Mouse (Mus musculus) adrenal gland (tissue): ENCODE measurements at regions not wholly inside any gene's neighbourhood (a gene's known extent, or its start where the extent isn't known, plus 50 kb on each side); places are given as distances from the start of the nearest gene placed in this dataset.

ENCODE experiments used
- intact Hi-C: fragments of 180-260 bp; cut with DNase I; formaldehyde crosslinking; loops from one replicate; pipeline ENCODE4 v1.15.1; 2025

- intact Hi-C loops, result no loop called here
Observed at GRCm38 (mm10) chr14:74352286-74352685, 288.4 kb upstream of the Htr2a start.

- intact Hi-C loops, result no loop called here
Observed at GRCm38 (mm10) chr14:74358730-74359444, 281.8 kb upstream of the Htr2a start.

DNA sequence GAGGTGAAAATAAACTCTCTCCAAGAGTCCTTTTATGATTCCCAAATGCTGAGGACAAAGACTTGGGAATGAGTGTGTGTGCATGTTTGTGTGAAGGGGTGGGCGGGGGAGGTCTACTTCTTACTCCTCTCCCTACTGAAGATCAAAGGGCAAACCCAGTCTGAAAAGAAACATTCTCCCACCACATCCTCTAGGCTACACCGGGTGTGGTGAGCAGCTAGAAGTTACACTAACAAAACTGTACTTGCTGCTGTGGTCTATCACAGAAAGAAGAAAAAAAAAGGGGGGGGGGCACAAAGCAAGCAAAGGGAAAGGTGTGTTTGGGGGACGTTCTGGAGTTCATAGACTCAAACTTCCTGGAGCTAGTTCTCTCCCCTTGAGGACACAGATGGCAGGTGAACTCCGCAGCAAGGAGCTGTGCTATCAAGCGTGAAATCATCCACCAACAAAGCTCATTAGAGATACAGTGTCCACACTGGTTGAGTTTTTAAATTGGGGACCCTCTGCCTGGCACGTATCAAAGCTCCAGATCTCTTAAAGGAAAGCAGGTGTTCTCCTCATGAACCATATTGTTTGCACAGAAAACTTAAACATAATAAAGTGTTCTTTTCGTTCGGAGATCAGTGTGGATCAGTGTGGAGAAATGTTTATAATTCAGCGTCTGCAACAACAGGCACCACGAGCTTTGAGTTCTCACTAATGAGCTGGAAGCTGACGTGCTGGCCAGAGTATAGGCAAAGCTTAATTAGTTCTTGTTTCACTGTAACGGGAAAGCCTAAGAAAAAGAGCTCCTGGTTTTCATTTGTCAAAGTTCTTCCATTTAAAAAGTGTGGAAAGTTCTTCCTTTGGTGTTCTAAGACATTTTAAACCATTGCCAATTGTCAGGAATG, 280.7 kb upstream of the Htr2a start:
- intact Hi-C loops, result no loop called here

GRCm38 (mm10) chr14:74384481-74384880, 256.2 kb upstream of the Htr2a start:
- intact Hi-C loops, result no loop called here

GRCm38 (mm10) chr14:74392419-74392818, 248.2 kb upstream of the Htr2a start:
- intact Hi-C loops, result no loop called here

- intact Hi-C loops, result no loop called here
Observed at GRCm38 (mm10) chr14:74397202-74397601, 243.4 kb upstream of the Htr2a start.

GRCm38 (mm10) chr14:74409441-74409840, 231.2 kb upstream of the Htr2a start:
- intact Hi-C loops, result no loop called here

DNA sequence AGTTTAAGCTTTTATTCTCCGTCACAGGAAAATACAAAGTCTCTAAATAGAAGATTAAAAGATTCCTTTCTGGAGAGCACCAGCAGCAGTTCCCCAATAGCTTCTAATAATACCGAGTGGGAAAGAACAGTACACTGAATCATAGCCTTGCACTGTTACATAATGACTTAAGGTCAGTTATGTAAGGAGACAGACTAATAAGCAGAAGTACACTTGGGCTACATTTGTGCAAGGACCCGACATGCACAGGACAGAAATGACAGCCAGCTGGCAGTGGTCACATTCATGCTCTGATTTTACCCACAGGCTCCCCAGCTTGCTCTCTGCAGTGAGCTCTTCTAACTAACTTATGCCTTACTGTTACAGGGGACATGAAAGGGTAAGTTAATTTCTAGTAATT, 212.4 kb upstream of the Htr2a start:
- intact Hi-C loops, result no loop called here

GRCm38 (mm10) chr14:74464027-74464682, 176.5 kb upstream of the Htr2a start:
- intact Hi-C loops, result no loop called here

DNA sequence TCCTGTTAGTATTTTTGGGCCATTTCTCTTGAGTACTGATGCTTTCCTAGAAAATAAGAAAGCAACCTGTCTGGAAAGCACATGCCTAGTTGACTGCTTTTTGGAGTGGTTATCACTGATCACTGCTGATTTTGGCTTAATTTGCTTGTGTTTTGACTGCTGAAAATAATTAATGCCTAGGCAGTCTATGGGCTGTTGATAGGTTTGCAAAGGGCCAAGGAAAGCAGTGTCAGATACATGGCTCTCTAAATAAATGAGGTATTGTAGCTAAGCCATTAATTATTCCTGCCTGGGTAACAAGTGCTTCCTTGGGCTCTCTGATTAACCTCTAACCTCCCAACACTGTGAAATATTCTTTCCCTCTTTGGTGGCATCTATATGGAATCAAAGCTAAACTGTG, 145.1 kb upstream of the Htr2a start:
- intact Hi-C loops, result no loop called here

DNA sequence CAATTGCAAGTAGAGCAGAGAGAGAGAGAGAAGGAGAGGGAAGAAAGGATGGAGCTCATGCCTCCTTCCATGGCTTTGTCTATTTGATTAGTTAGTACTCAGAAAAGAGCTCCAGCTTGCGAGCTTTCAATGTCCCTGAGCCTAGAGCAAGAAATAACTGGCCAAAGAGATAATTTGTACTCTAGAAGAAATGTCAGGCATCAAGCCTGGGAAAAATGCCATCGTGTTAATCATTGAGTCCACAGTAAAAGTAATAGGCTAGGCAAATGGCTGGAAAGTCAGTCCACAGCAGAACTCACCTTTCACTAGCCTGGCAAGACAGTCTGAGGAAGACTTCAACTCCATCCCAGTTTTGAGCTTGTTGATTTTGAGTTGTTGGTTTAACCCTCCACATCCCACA, 129.1 kb upstream of the Htr2a start:
- intact Hi-C loops, result no loop called here

DNA sequence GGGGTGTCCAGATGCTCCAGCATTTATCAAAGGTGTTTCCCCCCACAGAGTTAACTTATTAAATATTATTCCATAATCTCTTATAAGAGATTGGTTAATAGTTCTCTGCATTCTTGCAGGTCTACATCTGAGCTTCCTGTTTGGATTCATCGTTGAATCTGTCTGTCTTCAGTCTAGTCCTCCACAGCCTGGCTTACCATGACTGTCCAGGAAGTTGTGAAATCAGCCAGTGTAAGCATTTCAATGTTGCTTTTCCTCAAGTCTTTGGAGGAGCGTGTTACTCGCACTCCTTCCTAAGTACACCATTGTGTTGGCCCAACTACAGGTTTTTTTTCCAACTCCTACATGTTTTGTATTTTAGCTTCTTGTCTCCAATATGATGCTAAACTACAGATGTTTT, 124.2 kb upstream of the Htr2a start:
- intact Hi-C loops, result no loop called here

DNA sequence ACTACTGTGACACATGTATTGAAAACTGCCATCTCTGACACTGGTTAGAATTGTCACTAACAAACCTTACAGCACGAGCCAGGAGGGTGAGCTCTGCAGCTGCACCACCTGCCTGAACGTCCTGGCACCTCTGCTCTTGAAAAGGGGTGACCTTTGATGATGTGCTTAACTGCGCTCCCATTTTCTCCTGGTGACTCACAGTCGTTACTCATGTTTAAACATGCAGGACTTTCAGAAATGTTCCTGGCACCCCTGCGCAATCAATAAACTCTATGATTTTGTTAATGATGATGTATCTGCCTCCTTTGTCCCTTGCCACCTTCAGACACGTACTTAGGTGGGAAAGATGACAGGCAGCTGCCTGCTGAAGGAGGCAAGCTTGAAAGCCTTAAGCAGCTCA, 121.1 kb upstream of the Htr2a start:
- intact Hi-C loops, result no loop called here

DNA sequence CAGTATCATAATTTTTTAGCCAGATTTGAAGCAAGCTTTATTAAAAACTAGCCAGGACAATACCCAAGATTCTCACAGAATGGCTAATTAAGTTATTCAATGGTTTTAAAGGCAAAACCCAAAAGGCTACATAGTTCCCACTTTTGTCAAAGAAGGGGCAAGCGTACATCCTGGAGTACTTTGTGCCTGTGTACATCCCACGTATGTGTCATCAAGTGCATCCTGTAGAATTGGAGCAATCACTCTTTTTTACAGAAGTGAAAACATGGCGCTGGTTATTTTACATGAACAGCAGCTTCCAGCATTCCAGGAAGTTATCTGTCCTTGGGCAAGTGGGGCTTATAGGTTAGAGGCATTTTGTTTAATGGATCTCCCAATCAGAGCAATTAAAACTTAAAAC, 119.0 kb upstream of the Htr2a start:
- intact Hi-C loops, result no loop called here

- intact Hi-C loops, result no loop called here
Observed at GRCm38 (mm10) chr14:74527246-74527645, 113.4 kb upstream of the Htr2a start.

DNA sequence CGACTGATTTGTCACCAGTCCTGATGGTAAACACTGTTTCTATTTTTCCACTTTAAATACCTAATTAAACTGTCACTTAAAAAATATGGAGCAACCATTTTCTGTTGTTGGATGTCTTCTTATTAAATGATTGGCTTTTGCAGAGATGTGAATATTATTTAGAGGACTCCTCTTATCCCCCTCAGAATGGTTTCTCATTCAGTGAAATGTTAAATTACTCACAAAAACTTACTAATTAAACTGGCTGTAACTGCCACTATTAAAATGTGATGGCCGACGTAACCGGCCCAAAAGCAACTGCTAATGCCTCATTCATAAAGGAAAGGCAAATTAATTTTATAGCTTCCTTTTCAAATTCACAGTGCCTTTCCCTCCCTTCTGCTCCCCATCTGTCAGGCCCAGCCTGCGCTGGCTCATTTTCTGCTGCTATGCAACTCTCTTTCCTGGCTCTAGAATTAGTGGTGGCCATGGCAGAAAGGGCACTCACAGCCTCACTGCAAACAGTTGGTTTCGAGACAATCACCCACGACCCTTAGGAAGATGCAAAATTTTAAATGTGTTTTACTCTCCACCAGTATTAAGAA, 111.2 kb upstream of the Htr2a start:
- intact Hi-C loops, result no loop called here

DNA sequence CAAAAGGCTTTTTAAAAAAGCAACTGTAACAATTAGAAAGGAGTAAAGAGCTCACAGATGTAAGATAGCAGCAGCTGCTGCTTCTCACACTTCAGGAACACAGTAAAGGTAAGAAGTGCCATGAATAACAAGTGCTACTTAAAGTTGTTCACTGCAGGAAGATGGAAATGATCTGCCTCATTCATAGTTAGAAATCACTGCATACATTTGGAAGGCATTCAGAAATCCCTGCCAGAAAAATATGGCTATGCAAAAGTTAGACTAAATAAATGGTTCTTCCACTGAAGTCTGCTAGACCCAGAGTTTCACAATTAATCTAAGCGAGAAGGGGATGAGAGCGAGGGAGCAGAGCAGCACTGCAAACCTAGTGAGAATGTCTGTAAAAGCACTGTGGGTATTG, 102.5 kb upstream of the Htr2a start:
- intact Hi-C loops, result no loop called here

- intact Hi-C loops, result no loop called here
Observed at GRCm38 (mm10) chr14:74544028-74544427, 96.6 kb upstream of the Htr2a start.

GRCm38 (mm10) chr14:74551091-74551490, 89.5 kb upstream of the Htr2a start:
- intact Hi-C loops, result no loop called here

DNA sequence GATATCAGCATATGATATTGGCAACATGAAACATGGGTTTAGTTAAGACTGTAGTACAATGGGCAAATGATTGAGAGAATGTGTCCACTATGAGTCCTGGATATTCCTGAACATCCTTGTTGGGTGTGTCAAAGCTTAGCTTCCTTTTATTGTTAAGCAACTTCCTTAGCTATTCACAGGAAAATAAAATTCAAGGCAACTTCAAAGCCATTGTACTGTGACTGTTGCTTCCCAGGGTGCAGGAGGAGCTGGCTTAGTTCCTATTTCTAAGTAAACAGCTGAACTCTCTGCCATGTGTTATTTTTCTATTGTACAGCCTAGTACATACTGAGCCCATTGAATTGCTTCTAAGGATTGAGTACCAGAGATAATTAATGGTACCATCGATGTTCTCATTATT, 87.0 kb upstream of the Htr2a start:
- intact Hi-C loops, result no loop called here

DNA sequence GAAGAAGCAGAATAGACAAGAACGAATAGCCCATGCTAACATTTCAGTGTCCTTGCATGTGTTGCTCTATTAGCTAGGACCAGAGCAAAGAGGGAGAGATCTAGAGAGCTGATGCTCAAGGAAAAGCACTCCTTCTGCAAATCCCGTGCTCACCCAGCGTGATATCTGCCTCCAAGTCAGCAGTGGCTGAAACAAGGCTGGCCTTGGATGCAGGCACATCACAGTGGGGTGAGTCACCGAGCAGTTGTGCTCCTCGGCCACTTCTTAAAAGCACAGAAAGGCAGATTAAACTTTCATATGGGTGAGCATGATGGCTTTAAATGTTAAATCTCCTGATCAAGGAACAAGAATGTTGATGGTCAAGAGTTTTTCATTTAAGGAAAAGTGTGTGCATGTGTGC, 82.3 kb upstream of the Htr2a start:
- intact Hi-C loops, result no loop called here
